Mouse (Mus musculus) forelimb bud, embryonic 11.5 days (tissue): ENCODE data around the gene Rab3il1.

Experiments
- DNase-seq: peaks from one replicate; pipeline ENCODE4 v3.0.0-alpha.2; 2012; ENCODE audit warnings: low read depth, low spot score

The Rab3il1 gene

DNA sequence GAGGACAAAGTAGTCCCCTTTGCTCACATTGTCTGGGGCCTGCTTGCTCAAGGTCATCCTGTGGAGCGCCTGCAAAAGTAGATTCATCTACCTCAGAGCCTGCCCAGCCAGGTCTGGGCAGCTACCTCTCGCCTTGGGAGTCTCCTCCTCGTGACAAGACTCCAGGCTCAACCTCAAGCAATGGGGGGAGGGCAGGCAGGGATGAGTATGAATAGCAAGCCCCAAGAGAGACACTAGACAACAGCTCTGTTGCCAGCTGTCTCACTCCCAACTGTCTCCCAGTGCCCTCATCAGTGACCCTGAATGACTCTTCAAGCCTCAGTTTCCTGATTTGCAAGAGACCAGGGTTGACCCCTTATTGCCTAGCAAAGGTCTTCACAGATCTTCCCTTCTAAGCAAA lies 11.9 kb downstream of the Rab3il1 start:
- DNase-seq: no peak

DNA sequence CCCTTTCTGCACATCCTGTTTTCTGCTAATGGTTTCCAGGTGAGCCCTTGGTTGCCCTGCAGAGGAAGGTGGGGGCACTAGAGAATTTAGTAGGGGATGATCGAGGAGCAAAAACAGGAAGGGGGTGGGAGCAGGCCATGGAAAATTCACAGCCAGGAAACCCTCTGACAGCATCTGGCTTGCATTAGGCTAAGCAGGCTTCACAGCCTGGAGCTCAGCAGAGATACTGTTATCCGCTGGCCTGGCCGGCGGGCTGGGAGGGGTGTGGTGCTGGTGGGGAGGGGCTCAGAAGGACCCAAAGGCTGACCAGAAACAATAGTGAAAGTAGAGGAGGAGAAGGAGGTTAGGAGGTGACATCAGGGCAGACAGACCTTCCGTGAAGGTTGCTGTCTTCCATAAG lies 12.4 kb downstream of the Rab3il1 start:
- DNase-seq: peak; percentile 90

DNA sequence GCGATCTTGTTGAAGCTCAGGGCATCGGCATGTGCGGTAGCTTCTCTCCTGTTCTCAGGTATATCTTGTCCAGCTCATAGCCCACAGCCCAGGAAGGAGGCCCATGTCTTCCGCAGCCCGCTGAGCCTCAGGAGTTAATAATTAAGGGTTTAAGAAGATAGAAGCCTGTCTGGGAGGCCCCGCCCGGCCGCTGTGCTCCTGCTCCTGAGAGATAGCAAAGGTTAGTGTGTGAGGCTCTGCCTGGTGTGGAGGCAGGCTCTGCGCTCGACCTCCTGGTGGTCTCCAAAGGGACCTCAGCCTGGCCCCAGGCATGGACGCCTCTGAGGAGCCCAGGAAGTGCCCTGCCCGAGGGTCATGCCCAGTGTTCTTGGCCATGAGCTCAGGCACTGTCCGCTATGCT lies 13.4 kb downstream of the Rab3il1 start:
- no peak for DNase-seq

DNA sequence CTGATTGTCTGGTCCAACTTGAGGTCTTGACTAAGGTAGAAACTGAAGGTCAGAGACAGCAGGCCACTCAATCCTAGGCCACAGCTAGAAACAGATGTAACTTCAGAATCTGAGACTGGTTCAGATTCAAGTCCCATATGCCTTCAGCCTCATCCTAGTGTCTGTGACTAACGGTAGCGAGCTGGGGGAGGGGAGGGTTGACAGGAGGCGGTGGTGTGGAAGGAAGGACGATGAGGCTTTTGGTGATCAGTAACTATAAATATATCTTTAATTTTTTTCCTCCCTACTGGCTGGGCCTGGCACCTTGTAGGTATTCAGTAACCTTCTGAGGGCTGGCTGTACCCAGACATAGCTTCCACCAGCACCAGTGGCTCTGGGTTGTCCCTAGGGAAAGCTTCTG lies 14.0 kb downstream of the Rab3il1 start:
- DNase-seq: no peak

DNA sequence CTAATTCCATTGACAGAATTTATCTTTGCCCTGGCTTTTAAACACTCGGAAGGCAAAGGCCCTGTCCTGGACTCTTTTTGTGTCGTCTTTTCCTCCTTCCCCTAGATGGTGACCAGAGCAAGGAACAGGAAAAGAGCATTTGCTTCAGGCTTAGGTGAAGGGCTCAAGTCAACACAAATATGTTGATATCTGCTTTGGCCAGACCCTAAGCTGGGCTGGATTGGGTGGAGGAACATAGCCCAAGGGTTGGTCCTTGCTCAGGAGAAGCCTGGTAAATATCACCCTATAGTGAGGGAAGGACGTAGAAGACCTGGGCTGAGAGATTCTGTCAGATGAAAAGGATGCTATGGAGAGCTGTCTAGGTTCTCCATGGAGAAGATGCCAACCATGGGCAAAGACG lies 14.7 kb downstream of the Rab3il1 start:
- no peak for DNase-seq

DNA sequence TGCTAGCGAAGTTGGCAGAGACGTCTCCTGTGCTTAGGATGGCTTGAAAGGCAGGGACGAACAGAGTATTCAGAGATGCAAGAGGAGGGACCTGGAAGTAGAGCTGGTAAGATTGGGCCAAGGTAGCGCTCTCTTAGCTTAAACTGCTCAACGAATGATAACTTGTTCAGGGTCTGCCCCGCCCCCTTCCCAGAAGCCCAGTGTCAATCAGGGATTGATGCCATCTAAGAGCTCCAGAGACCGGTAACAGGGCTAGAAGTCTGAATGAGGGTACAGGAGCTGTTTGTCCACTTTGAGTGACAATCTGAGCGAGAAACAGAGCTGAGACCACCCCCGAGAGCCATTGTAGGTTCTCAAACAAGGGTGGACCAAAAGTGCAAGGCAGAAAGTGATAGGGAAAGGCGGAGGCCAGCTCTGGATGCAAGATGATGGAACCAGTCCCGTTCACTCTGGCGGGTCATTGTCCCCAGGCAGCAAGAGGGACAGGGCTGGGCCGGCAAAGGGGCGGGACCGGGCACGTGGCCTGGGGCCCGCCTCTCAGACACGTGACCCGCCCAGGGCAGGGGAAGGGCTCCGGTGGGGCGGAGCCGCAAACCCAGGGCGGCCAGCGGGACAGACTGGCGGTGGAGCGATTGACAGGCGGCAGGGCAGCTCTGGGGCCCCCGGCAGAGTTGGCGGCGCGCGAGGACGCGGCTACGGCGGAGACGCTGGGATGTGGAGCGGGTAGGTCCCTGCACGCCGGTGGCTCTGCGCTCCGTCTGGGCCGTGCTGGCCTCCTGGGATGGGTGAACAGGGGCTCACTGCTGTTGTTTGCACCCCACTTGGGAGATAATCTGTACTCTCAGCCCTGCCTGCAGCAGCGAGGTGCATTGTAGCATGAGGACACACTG lies 16.4 kb downstream of the Rab3il1 start:
- DNase-seq: peak; percentile 76

DNA sequence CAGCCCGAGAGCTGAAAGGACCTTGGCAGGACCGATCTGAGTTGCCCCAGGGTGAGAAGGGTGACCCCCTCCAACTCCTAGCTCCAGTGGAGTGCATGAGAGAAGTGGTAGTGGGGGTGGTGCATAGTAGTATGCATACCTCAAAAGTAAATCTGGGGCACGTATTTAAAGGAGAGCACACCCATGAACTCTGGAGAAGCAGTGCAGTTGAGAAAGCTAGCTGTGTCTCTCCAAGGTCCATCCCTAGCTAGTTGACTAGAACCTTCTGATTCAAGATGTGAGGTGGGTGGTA lies 17.0 kb downstream of the Rab3il1 start:
- no peak for DNase-seq

DNA sequence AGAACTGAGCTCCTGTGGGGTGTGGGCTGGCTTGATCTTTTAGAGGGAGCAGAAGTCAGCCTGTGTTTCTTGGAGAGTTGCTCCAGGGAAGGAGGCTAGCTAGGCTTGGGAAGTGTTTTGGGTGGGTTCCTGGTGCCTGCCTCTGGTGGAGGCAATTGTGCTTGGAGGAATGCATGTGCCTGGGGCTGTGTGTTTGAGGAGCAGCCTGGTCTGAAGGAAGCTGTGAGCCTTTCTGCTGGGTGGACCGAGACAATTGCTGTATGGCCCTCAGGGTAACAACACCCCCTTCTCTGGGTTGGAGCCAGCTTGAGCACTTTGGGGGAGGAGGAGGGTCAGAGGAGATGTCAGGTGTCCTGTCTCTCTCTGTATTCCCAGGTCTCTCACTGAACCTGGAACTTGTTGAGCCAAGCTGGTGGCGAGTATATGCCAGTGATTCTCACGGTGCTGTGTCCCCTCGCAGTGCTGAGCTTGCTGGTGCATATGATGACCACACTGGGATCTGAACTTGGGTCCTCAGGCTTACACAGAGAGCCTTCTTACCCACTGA lies 17.8 kb downstream of the Rab3il1 start:
- DNase-seq: no peak

DNA sequence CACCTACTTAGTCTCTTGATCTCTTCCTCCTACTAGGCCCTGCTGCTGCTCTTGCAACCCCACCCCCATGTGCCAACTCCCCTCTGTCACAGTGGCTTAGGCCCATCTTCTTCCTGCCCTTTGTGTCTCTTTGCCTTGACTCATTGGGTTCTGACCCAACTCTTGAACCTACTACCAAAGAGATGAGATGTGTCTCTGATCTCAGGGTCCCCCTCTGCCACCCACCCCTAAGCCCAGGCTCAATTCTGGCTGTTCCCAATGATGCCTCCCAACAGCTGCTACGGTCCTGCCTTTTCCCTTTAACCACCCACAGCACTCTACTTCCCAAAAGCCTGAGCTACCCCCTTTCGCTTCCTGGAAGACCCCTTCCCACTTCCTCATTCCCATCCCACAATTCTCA lies 20.5 kb downstream of the Rab3il1 start:
- no peak for DNase-seq

DNA sequence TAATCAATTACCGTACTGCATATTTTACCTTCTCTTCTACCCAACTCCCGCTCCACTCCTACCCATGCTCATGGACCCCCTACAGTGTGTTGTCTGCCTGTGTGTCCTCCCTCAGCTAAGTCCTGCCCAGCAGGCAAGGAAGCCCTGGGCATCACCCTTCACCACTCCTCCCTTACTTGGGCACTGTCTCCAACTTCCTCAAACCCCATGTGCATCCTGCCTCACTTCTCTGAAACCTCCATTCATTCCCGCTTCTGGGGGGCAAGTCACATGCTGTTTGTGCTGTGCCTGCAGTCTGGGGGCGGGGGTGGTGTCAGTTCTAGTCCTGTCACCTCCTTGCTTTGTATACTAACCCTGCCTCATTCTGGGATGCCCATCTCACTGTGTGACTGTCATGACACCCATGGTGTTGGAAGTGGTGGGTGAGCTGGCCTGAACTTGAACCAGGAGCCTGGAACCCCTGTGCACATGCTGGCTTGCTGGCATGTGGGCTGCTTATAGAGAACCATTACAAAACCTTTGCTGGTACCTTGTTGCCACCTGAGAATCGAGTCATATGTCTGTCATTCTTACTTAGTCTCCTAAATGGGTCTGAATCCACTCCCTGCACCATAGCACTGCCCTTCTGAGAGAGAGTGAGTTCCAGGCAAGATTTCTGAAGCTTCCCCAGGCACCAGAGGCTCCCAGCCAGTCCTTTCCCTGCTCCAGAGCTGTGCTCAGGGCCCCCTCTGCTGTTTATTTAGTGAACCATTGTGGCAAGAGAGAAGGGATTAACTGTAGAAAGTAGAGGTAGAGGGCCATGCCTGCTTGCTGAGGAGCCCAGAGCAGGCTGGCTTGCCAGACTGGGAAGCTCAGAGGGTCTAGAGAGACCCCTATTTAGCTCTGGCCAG lies 21.2 kb downstream of the Rab3il1 start:
- no peak for DNase-seq

DNA sequence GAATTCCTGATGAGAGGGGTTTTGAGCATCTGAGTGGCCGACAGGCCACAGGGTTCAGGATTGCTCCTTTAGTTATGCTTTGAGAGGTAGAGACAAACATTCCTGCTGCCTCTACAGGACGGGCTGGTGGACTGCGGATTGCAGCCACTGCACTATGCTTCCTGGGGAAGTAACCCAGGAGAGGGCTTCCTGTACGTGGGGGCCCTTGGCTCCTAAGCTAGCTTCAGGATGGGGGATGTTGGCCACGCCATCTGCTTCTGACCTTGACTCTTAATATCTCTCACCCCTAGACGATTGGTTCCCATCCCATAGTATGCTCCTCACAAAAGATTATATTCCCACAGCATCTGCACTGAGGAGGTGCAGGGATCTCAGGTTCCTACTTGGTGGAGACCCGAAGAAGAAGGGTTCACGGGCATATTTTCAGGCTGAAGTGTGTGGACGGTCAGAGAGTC lies 21.9 kb downstream of the Rab3il1 start:
- no peak for DNase-seq

DNA sequence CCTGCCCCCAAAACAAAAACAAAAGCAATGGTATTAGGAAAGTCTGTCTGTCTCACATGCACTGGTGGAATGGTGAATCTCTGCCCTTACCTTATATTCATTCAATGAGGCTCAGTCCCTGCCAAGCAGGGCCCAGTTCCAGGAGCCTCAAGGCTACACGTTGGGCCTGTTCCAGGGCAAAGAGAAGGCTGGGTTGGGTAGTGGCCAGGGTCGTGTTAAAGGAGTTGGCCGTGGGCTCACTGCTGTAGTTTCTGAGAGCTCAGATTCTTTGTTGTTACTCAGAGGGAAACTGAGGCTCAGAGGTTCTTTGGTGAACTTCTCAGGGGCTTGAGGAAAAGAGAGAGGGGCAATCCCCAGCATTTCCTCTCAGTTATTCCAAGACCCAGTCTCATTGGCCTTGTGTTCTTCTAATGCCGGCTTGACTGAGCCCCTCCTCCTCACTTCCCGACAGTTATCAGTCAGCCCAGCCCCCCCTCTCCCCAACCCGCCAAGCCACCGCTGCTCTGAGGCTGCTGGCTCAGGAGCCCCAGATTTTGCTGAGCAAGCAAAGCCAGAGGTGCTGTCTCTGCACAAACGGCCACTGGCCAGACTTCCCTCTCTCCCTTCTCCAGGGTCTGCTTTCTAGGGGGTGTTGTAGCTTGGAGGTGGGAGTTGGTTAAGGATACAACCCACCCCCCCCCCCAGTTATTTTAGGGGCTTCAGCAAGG lies 23.9 kb downstream of the Rab3il1 start:
- no peak for DNase-seq

DNA sequence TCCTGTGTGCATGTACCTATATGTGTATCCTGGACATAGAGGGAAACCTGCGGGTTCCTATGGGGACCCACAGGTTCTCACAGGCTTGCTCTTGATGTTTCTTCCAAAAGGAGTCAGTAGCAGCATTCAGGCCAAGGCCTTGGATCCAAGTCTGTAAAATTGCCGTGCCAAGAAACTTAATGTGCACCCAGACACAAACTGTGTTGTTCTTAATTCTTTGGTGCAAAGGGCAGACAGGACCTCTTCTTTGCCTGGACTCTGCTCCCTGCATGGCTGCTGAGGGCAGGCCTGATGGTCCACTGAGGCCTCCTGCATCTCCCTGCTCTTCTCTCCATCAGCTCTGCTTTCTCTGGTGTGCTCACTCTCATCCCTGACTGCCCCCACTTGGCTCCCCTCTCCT lies 28.3 kb downstream of the Rab3il1 start:
- no peak for DNase-seq

DNA sequence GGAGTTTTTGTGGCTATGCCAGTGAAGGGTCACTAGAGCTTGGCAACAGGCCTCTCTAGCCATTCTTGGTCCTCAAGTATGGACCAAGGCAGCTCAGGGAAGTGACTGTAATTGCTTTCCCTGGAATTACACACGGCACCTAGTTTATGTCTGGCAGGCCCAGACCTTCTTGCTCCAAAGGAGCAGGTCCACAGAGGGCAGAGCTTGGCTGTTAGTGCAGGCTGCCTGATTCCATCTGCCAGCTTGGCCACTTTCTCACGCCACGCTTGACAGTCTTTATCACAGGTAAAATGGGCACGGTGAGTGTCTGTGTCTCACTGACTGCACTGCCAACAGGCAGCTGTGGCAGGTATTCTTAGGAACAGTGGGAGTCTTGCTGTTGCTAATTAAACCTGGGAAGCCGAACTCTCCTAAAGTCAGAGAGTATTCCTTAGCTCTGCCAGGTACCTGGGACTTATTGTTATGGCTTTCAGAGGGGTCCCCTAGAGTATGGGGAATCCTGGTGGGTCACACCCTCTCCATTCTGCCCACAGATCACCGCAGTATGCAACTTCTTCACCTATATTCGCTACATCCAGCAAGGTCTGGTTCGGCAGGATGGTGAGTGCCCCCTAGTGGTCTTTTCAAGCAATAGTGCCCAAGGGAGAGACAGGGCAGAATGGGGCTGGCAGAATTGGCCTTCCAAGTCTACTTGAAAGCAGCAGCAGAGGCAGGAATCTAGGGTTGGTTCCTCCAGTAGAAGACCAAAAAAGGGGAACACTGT lies 31.9 kb downstream of the Rab3il1 start:
- DNase-seq: peak; percentile 63

DNA sequence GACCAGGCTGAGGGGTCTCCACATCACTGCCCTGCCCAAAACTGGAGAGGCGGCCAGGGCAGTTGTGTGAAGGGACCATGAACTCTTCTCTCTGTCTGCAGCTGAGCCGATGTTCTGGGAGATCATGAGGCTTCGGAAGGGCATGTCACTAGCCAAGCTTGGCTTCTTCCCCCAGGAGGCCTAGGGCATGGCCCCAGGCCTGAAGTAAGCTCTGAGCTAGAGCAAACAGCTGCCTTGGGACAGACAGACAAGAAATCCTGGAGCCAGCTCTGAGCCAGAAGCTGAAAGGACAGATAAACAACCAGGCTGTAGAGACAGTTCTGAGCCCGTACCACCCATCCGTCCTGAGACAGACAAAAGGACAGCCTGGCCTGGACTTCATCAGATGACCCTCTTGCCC lies 32.9 kb downstream of the Rab3il1 start:
- no peak for DNase-seq

DNA sequence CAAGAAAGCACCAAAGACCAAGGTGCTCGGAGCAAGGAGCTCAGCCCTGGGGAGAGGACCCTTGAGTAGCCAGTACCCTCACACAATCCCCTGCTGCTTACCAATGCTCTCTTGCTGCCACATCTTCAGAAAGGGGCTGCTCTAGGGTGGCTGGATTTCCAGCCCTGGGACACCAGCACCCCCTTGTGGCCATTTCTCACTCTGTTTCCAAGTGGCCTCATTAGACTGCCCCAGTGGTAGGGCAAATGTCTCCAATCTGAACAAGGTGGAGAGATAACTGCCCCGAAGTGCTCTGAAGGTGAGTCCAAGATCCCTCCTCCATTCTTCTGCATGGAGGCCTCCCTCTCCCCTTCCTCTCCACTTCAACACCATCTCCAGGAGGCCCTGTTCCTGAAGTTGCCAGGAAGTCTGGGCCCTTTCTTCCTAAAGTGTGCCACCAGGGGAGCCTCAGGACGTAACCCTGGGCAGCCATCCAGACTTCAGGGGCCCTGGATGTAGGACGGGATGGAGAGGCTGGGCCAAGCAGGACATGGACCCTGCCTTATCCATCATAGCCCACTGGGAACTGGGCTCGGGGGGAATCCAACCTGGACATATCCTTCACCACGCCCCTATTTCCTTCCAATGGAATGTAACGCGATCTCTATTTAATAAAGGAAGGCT lies 33.4 kb downstream of the Rab3il1 start:
- DNase-seq: peak; percentile 83

DNA sequence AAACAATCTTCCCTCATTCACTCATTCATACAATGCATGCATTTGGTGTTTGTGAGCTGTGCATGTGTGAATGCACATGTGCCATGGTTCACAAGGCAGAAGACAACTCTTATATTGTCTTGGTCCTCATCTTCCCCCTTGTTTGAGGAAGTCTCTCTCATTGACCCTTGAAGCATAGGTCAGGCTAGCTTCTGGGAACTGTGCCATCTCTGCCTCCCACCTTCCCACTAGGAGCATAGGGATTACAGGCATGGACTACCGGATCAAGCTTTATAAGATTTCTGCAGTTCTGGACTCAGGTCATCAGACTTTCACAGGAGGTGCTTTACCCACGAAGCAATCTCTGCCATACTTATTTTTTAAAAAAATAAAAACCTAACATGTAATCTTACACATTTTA lies 36.1 kb downstream of the Rab3il1 start:
- DNase-seq: no peak

DNA sequence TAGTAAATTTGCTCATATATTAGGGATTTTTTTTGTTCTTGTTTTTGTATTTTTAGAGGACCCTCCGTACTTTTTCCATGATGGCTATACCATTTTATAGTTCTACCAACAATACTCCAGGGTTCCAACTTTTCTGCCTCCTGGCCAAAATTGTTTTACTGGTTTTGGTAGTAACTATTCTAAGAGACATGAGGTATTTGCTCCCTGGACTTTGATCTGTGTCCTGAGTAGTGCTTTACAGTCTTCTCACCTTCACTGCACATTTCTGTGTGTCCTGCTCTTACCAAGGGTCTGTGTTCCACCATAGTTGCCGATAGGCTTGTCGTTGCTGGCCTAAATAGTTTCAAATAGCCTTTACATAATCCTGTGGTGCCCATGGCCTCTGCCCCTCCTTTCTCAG lies 36.9 kb downstream of the Rab3il1 start:
- DNase-seq: no peak

DNA sequence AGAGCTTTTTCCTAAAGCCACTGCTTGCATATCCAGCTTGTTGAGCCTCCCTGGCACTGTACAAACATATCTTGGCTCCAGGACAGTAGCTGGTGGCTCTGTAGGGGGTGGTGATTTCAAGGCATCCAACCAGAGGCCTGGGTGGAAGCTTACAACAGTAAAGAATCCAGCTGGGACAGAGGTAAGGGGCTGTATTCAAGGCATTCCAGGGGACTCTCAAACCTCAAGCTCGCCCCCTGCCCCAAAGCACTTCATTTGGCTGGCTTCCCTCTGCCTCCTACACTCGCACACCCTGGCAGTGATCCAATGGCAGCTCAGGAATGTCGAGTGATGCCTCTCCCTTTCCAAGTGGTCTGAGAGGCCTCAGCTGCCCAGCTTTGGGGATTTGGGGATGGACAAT lies 37.4 kb downstream of the Rab3il1 start:
- DNase-seq: no peak

DNA sequence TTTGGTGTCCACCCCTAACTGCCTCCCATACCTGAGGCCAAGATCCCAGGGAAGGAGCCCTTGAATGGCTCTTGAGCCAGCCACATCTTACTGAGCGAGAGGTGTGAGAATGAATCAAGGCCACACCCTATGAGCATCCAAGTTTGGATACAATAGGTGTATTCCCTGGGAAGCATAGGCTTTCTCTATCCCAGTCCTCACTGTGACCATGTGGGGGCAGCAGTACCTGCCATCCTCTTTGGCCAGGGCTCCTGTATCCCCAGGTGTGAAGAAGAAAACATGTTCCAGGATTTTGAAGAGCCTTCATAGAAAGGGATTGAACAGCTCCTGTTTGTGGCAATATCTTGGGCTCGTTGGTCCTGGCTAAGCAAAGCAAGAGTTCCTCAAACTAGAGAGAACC lies 38.1 kb downstream of the Rab3il1 start:
- DNase-seq: no peak
